Mouse (Mus musculus) lung, embryonic 15.5 days (tissue): ENCODE measurements at regions not wholly inside any gene's neighbourhood (a gene's known extent, or its start where the extent isn't known, plus 50 kb on each side); places are given as distances from the start of the nearest gene placed in this dataset.

Experiments used
- ATAC-seq: fragments of 200-750 bp; cut with Nextera tagmentation; 2 replicates; pipeline ENCODE4 v1.8.0; 2017; ENCODE audit warnings: moderate number of reproducible peaks, borderline replicate concordance; ENCODE audit not compliant: low FRiP score, low TSS enrichment; ENCODE audit errors: extremely low read depth
- H3K27ac ChIP-seq: fragments of 300-500 bp; sonication (generic); 2 replicates; pipeline ENCODE4 v1.5.1; 2015; ENCODE audit warnings: moderate library complexity, mild to moderate bottlenecking, inconsistent platforms
- H3K27me3 ChIP-seq: fragments of 300-500 bp; sonication (generic); 2 replicates; pipeline ENCODE4 v1.6.1; 2015; ENCODE audit warnings: inconsistent platforms
- H3K36me3 ChIP-seq: fragments of 300-500 bp; sonication (generic); 2 replicates; pipeline ENCODE4 v1.6.1; 2015; ENCODE audit warnings: inconsistent platforms
- H3K4me1 ChIP-seq: fragments of 300-500 bp; sonication (generic); 2 replicates; pipeline ENCODE4 v1.6.1; 2015; ENCODE audit warnings: inconsistent platforms
- H3K4me2 ChIP-seq: fragments of 300-500 bp; sonication (generic); 2 replicates; pipeline ENCODE4 v1.6.1; 2015; ENCODE audit warnings: inconsistent platforms, mild to moderate bottlenecking, moderate library complexity
- H3K4me3 ChIP-seq: fragments of 300-500 bp; sonication (generic); 2 replicates; pipeline ENCODE4 v1.5.1; 2015; ENCODE audit warnings: mild to moderate bottlenecking, inconsistent platforms
- H3K9ac ChIP-seq: fragments of 300-500 bp; sonication (generic); 2 replicates; pipeline ENCODE4 v1.6.1; 2015; ENCODE audit warnings: inconsistent platforms
- H3K9me3 ChIP-seq: fragments of 300-500 bp; sonication (generic); 2 replicates; pipeline ENCODE4 v1.6.1; 2016; ENCODE audit warnings: inconsistent platforms
- WGBS: fragments of 180-500 bp; shearing (Covaris S2); methylation state at CpG from one replicate; pipeline ENCODE4 v1.1.7; 2015; 5-methylcytosine and 5-hydroxymethylcytosine counted together

DNA sequence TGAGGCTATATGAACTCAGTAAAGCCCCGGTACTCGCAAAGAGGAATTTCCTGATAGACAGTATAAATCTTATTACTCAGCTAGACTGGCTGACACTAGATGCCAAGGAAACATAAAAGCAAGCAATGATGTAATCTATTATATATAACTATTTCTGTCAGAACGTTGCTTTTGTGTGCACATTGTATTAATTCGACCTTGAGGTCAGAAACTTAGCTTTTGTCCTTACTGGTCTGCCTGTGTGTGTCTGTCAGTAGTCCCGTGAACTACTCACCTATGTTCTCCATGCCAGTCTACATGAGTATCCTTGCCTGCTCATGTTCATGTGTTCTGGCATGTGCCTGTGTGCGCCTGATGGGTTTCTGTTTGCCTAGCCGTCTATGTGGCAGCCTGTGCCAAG is 70.5 kb downstream of the Tmx1 start:
- Histone ChIP-seq H3K9ac (no peak overlapping the region), H3K4me1 (no peaks in the 10 kb centered on the region; the same call in 1 of the 2 replicates), H3K4me3 (no peak overlapping the region), H3K4me2 (no peak overlapping the region), H3K9me3 (no peaks in the 10 kb centered on the region), H3K27ac (no peak overlapping the region), H3K36me3 (no peaks in the 10 kb centered on the region), H3K27me3 (no peaks in the 10 kb centered on the region)
- no peak for ATAC-seq
- 66% methylated on average over 7 of the region's 7 CpGs for WGBS

DNA sequence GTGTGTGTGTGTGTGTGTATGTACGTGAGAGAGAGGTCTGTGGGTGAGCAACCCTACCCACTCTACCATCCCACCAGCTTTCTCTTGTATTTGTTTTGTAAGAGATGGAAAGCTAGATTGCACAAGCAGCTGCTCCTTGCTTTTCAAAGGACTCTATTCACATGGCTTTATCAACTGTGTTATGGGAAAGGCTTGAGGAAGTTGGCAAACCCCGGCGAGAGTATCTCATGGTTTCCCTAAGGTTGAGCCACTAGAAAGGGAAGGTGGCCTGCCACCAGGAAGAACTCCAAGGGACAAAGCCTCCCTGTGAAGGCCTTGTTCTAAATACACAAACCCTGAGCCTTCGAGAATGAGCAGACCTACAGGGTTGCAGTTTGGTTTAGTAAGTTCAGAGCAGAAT is 71.8 kb downstream of the Tmx1 start:
- no peaks in the 10 kb centered on the region for H3K9me3 ChIP-seq
- H3K4me3 ChIP-seq: no peak overlapping the region
- H3K27ac ChIP-seq: peak overlapping the region; percentile 5; the same call in 1 of the 2 replicates
- H3K4me2 ChIP-seq: no peak overlapping the region
- H3K27me3 ChIP-seq: no peaks in the 10 kb centered on the region
- WGBS: 38% methylated on average over 4 of the region's 4 CpGs
- H3K4me1 ChIP-seq: no peaks in the 10 kb centered on the region; the same call in 1 of the 2 replicates
- no peak for ATAC-seq
- H3K36me3 ChIP-seq: no peaks in the 10 kb centered on the region
- no peak overlapping the region for H3K9ac ChIP-seq

DNA sequence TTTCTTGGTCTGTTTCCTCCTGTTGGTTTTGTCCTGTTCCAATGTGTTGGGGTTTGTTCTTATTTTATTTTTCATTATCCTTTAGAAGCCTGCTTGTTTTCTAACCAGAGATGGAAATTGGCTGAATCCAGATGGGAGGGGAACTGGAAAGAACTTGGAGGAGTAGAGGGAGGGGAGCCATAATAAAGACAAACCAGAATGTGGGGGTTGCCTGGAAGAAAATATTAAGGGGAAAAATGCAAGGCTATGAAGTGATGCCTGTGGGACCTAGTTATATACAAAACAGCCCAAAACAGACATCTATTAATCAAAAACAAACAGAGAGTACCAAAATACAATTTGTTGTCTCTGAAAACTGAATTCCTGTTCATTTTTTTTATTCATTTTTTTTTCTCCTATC is 78.8 kb downstream of the Tmx1 start:
- Histone ChIP-seq H3K36me3 (no peaks in the 10 kb centered on the region), H3K4me1 (0 out of 2 replicates have a peak, but pooled peaks cover 10% of the 10 kb centered on the region), H3K9me3 (no peaks in the 10 kb centered on the region), H3K4me3 (no peak overlapping the region), H3K27me3 (no peaks in the 10 kb centered on the region), H3K9ac (no peak overlapping the region), H3K27ac (no peak overlapping the region), H3K4me2 (no peak overlapping the region)
- no peak for ATAC-seq

DNA sequence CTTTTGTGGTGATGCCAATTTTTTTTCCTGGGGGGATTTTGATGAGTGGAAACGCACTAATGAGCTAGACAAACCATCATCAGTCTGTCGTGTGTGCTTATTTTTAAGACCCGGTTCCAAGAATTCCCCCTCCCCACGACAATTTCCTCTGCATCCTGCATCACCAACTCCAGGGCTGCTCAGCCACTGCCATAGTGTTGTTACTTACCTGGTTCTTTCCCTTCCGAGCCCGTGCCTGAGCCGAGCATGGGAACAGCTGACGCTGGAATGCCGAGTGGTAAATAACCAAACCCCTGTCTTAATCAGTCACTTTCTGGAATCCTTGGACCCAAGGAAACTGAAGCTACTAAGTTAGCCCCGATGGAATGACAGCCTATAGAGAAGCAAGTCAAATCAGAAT is 79.3 kb downstream of the Tmx1 start:
- no peak for ATAC-seq
- 48% methylated on average over 10 of the region's 10 CpGs for WGBS
- no peak overlapping the region for H3K4me2 ChIP-seq

DNA sequence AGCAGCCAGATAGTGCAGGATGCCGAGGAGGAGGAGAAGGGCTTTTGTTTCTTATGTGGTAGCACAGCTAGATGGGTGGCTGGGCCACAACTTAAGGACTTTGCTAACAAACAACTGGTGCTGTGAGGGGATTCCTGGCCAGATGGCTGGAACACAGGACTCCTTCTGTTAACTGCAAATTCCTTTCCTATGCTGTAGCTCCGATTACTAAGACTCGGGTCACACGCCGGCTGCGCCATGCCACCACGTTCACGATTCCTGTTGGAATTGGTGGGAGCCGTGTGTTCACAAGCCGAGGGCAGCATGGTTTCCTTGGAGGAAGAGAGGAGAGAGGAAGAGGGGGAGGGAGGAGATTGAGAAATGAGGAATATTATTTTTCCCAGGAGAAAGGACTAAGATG is 79.9 kb downstream of the Tmx1 start:
- Histone ChIP-seq H3K4me3 (no peak overlapping the region), H3K9ac (no peak overlapping the region), H3K4me1 (0 out of 2 replicates have a peak, but pooled peaks cover 10% of the 10 kb centered on the region), H3K9me3 (no peaks in the 10 kb centered on the region), H3K36me3 (no peaks in the 10 kb centered on the region), H3K4me2 (no peak overlapping the region), H3K27ac (no peak overlapping the region), H3K27me3 (no peaks in the 10 kb centered on the region)
- WGBS: 48% methylated on average over 10 of the region's 10 CpGs
- no peak for ATAC-seq

More for the DNA sequence above, 79.3 kb downstream of the Tmx1 start:
- Histone ChIP-seq H3K9me3 (no peaks in the 10 kb centered on the region), H3K4me1 (0 out of 2 replicates have a peak, but pooled peaks cover 10% of the 10 kb centered on the region), H3K27ac (no peak overlapping the region), H3K36me3 (no peaks in the 10 kb centered on the region), H3K4me3 (no peak overlapping the region), H3K9ac (no peak overlapping the region), H3K27me3 (no peaks in the 10 kb centered on the region)

DNA sequence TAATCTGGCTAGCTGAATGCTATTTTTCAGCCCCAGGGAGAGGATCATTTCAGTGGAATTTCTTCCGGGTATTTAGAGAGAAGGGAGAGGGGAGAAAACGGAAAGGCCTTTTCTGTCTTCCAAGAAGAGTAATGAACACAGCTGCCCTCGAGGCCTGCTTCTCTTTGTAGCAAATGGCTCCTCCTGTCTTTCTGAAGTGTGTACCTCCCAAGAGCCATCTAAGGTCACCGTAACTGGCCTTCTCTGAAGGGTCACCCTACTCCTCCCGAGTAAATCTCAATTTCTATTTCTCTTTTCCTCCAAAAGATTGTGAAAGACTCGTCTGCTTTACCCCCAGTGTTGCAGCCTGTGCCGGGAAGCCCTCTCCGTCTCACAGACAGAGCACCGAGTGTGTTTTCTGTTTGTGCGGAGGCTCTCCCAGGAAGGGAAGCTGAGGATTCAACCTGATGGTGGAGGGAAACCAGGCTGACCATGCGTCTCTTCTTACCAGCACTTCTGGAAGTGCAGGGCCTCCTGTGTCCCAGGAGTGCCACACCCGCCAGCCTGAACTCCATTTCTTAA is 80.6 kb downstream of the Tmx1 start:
- no peaks in the 10 kb centered on the region for H3K27me3 ChIP-seq
- no peaks in the 10 kb centered on the region for H3K9me3 ChIP-seq
- no peak overlapping the region for H3K4me3 ChIP-seq
- H3K9ac ChIP-seq: no peak overlapping the region
- 0 out of 2 replicates have a peak, but pooled peaks cover 10% of the 10 kb centered on the region for H3K4me1 ChIP-seq
- H3K4me2 ChIP-seq: no peak overlapping the region
- no peak overlapping the region for H3K27ac ChIP-seq
- no peak for ATAC-seq
- WGBS: 62% methylated on average over 12 of the region's 12 CpGs
- H3K36me3 ChIP-seq: no peaks in the 10 kb centered on the region

DNA sequence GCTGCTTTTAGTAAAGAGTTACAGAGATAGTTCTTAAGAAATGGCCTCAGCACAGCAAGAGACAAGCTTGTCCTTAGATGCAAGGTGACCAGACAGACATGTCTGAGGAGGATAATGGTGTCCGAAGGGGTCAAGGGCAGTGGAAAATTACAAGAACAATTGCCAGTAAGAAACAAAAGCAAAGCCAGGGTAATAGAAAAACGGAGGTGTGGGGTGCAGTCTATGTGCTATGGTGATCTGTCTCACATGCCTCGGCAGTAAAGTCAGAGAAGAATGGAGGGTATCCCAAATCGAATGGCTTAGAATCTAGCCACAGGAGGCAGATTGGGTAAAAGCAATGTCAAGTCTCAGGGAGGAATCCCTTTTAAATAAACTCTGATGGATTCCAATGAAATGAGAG is 86.2 kb downstream of the Tmx1 start:
- Histone ChIP-seq H3K9ac (no peak overlapping the region), H3K27me3 (no peaks in the 10 kb centered on the region), H3K4me1 (peaks cover 29% of the 10 kb centered on the region), H3K4me3 (no peak overlapping the region), H3K4me2 (no peak overlapping the region), H3K27ac (no peak overlapping the region), H3K9me3 (no peaks in the 10 kb centered on the region), H3K36me3 (no peaks in the 10 kb centered on the region)
- no peak for ATAC-seq
- WGBS: 77% methylated on average over 4 of the region's 4 CpGs

DNA sequence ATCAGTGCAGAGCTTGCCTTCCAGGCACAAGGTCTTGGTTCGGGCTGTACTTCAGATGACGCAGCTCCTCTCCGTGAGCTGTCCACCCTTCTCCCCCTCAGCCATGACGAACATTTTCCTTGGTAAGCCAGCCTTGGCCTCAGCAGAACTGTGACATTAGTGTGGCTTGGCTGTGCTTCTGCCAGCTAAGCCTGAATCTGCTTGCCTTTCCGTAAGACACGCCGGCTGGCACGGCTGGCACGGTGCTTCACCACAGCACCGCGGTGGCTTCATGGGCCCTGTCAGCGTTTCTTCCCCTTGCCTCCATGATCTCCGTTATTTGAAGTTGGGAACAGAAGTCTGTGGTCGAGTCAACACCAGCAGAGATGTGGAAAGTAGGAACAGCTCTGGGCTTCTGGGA is 87.0 kb downstream of the Tmx1 start:
- no peak overlapping the region for H3K9ac ChIP-seq
- H3K4me3 ChIP-seq: no peak overlapping the region
- H3K4me1 ChIP-seq: peaks cover 35% of the 10 kb centered on the region
- H3K4me2 ChIP-seq: no peak overlapping the region
- H3K36me3 ChIP-seq: no peaks in the 10 kb centered on the region
- H3K27ac ChIP-seq: no peak overlapping the region
- 89% methylated on average over 14 of the region's 14 CpGs for WGBS
- H3K9me3 ChIP-seq: no peaks in the 10 kb centered on the region
- no peak for ATAC-seq
- H3K27me3 ChIP-seq: no peaks in the 10 kb centered on the region

DNA sequence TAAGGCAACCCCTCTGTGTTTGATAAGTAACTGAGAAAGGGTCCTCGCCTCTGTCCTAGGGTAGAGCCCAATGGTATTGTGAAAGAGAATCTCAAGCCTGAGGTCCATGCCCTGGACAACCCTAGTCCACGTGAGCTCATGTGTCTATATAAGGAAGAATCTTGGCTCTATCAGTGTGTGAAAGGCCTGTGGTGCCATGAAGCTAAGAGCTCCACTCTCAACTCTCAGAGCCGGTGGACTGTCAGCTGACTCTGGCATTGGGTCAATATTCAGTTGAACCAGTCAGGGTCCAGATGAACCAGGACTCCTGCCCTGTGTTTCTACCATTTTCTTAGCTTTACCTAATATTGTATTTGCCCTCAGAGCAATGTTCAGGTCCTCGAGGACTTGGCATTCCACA is 88.5 kb downstream of the Tmx1 start:
- Histone ChIP-seq H3K9ac (no peak overlapping the region), H3K9me3 (no peaks in the 10 kb centered on the region), H3K27me3 (no peaks in the 10 kb centered on the region), H3K36me3 (no peaks in the 10 kb centered on the region), H3K4me1 (peaks cover 40% of the 10 kb centered on the region), H3K4me3 (no peak overlapping the region), H3K4me2 (no peak overlapping the region), H3K27ac (no peak overlapping the region)
- WGBS: 60% methylated on average over 4 of the region's 4 CpGs
- ATAC-seq: no peak

DNA sequence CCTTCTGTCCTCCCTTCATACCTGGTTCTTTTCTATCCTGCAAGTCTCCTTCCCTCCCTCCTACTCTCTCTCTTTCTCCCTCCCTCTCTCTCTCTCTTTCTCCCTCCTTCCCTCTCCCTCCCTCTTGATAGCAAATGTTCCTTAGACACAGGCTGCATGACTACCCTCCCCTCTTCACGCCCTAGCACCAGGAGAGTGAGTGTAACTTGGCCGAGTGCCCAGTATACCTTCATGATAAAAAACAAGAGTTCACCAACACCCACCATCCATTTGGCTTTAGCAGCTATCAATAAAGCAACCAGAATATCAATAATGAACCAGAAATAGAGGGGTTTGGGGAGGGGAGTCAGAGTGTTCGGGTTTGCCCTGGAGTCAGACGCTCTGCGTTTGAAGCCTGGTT is 90.4 kb downstream of the Tmx1 start:
- no peaks in the 10 kb centered on the region for H3K36me3 ChIP-seq
- no peak overlapping the region for H3K4me3 ChIP-seq
- H3K9me3 ChIP-seq: no peaks in the 10 kb centered on the region
- no peaks in the 10 kb centered on the region for H3K27me3 ChIP-seq
- no peak overlapping the region for H3K9ac ChIP-seq
- no peak overlapping the region for H3K4me2 ChIP-seq
- ATAC-seq: 0 out of 2 replicates have a peak, but pooled peaks have one; percentile 47
- peak overlapping the region; percentile 37; the same call in 1 of the 2 replicates for H3K27ac ChIP-seq
- 35% methylated on average over 5 of the region's 5 CpGs for WGBS
- H3K4me1 ChIP-seq: peaks cover 40% of the 10 kb centered on the region

DNA sequence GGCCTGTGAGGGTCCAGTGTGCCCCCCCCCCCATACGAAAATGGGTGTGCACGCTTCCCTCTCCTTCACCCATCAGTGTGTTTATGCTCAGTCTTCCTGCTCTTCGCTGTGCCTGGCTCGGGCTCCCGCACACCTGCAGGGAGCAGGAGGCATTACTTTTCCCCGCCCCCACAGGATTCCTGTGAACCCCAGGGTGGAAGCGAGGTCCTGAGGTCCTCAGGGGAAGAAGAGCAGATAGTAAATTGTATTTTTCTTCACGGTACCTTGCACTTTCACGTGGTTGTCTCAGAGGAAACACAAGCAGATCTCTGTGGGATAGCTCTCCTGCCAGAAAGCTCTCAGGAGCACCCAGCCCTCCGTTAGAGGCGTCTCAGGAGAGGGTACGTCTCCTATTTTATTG is 91.4 kb downstream of the Tmx1 start:
- Histone ChIP-seq H3K4me1 (peaks cover 42% of the 10 kb centered on the region), H3K9me3 (no peaks in the 10 kb centered on the region), H3K9ac (no peak overlapping the region), H3K27ac (no peak overlapping the region), H3K4me2 (no peak overlapping the region), H3K36me3 (no peaks in the 10 kb centered on the region), H3K27me3 (no peaks in the 10 kb centered on the region), H3K4me3 (no peak overlapping the region)
- 24% methylated on average over 12 of the region's 12 CpGs for WGBS
- no peak for ATAC-seq

DNA sequence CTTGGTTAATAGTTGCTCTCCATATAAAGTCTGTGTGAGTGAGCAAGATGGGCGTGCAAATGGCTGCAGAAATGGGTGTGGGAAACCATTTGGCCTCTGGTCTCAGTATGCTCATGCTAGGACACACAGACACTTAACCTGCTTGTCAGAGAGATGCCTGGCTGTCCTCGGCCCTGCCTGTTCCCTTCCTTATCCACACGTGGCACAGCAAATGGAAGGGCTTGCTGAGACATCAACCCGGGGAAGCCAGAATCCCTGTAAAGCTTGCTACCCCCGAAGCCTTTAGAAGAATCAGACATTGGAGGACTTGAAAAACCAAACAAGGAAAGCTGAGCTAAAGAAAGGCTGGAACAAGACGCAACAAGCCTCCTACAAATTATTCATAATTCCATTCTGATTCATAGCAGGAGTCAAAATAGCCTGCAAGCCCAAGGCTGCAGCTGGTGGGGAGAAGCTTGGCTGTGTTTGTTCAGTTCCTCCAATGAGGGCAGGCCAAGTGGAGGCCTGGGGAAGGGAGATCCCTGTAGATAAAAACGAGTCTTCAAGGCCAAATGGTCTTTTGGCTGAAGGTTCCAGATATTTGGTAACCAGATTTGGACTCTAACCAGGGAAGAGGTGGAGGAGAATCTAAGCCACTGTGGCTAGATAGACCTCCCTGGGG is 92.1 kb downstream of the Tmx1 start:
- no peaks in the 10 kb centered on the region for H3K36me3 ChIP-seq
- no peak overlapping the region for H3K9ac ChIP-seq
- H3K4me1 ChIP-seq: peaks cover 42% of the 10 kb centered on the region
- no peak overlapping the region for H3K4me2 ChIP-seq
- H3K4me3 ChIP-seq: no peak overlapping the region
- WGBS: 38% methylated on average over 7 of the region's 7 CpGs
- no peaks in the 10 kb centered on the region for H3K27me3 ChIP-seq
- no peak for ATAC-seq
- no peaks in the 10 kb centered on the region for H3K9me3 ChIP-seq
- H3K27ac ChIP-seq: no peak overlapping the region
